Mouse (Mus musculus) adrenal gland, postnatal 14 days (tissue): ENCODE results near the gene Trpc7. TPM values are rescaled to one million over a fixed set of nuclear protein-coding genes. Genes with fewer than 3 reads are reported as not detected.

Experiments used
- DNase-seq: peaks from one replicate; pipeline ENCODE4 v3.0.0; 2021; ENCODE audit warnings: mixed read lengths
- total RNA-seq: library from RNA; stranded (reverse); gene quantifications from 2 replicates; pipeline ENCODE4 v1.2.3, GENCODE M21; 2021

The Trpc7 gene
- total RNA-seq, 1 experiment from 2014 or later: 0.33 TPM

GRCm38 (mm10) chr13:56790683-56791082 lies 105.1 kb downstream of the Trpc7 start:
- no peak for DNase-seq

GRCm38 (mm10) chr13:56782621-56783020 lies 113.2 kb downstream of the Trpc7 start:
- no peak for DNase-seq

- DNase-seq: no peak
These were observed 114.1 kb downstream of the Trpc7 start for GRCm38 (mm10) chr13:56781697-56782096.

GRCm38 (mm10) chr13:56780746-56781469 lies 114.9 kb downstream of the Trpc7 start:
- DNase-seq: peak; percentile 26

GRCm38 (mm10) chr13:56774304-56774703 lies 121.5 kb downstream of the Trpc7 start:
- DNase-seq: no peak

- DNase-seq: no peak
These were observed 122.4 kb downstream of the Trpc7 start for GRCm38 (mm10) chr13:56773262-56773870.

GRCm38 (mm10) chr13:56772592-56772991 lies 123.2 kb downstream of the Trpc7 start:
- no peak for DNase-seq

GRCm38 (mm10) chr13:56770786-56771185 lies 125.0 kb downstream of the Trpc7 start:
- no peak for DNase-seq

GRCm38 (mm10) chr13:56770136-56770578 lies 125.6 kb downstream of the Trpc7 start:
- no peak for DNase-seq

GRCm38 (mm10) chr13:56769431-56769830 lies 126.4 kb downstream of the Trpc7 start:
- no peak for DNase-seq

- no peak for DNase-seq
These were observed 129.6 kb downstream of the Trpc7 start for GRCm38 (mm10) chr13:56766211-56766610.

GRCm38 (mm10) chr13:56765284-56766032 lies 130.3 kb downstream of the Trpc7 start:
- no peak for DNase-seq

- DNase-seq: no peak
These were observed 133.2 kb downstream of the Trpc7 start for GRCm38 (mm10) chr13:56762446-56763229.

- peak; percentile 90 for DNase-seq
These were observed 137.3 kb downstream of the Trpc7 start for GRCm38 (mm10) chr13:56758492-56758891.

GRCm38 (mm10) chr13:56757201-56757600 lies 138.6 kb downstream of the Trpc7 start:
- no peak for DNase-seq

- DNase-seq: peak; percentile 90
These were observed 139.9 kb downstream of the Trpc7 start for GRCm38 (mm10) chr13:56755871-56756270.

- peak; percentile 27 for DNase-seq
These were observed 142.4 kb downstream of the Trpc7 start, which contains the start of gene Gm45623 for GRCm38 (mm10) chr13:56753192-56753951. Gene Gm45623, minus strand, starts transcription at chr13:56753827.

GRCm38 (mm10) chr13:56752474-56753191 lies 143.2 kb downstream of the Trpc7 start:
- peak; percentile 20 for DNase-seq

GRCm38 (mm10) chr13:56751774-56752173 lies 144.0 kb downstream of the Trpc7 start:
- DNase-seq: no peak

- no peak for DNase-seq
These were observed 146.4 kb downstream of the Trpc7 start for GRCm38 (mm10) chr13:56749377-56749776.

GRCm38 (mm10) chr13:56747554-56747953 lies 148.2 kb downstream of the Trpc7 start:
- DNase-seq: no peak
